Mouse (Mus musculus): ENCODE measurements around the gene Wdr34. TPM values are rescaled to one million over a fixed set of nuclear protein-coding genes. Genes with fewer than 3 reads are reported as not detected.
A peak's percentile ranks its signal among the peaks of the same experiment; 100 is the strongest.

Wdr34 gene
- polyA plus RNA-seq (2021; fragmentation: Nextera tagmentation): 39.2 and 40.9 TPM in 2 replicates
- long read RNA-seq, experiment 1, transcript Wdr34-201 (9 exons, 1,814 nt): major isoform, 78 of 91 reads
- long read RNA-seq, experiment 1, partial matches to known transcripts: 4 of 91 reads
- long read RNA-seq, experiment 1, other reads (novel, unspliced or antisense): 9 of 91 reads
- long read RNA-seq, experiment 2, transcript Wdr34-201 (9 exons, 1,814 nt): major isoform, 184 of 203 reads
- long read RNA-seq, experiment 2, partial matches to known transcripts: 4 of 203 reads
- long read RNA-seq, experiment 2, other reads (novel, unspliced or antisense): 15 of 203 reads

DNA sequence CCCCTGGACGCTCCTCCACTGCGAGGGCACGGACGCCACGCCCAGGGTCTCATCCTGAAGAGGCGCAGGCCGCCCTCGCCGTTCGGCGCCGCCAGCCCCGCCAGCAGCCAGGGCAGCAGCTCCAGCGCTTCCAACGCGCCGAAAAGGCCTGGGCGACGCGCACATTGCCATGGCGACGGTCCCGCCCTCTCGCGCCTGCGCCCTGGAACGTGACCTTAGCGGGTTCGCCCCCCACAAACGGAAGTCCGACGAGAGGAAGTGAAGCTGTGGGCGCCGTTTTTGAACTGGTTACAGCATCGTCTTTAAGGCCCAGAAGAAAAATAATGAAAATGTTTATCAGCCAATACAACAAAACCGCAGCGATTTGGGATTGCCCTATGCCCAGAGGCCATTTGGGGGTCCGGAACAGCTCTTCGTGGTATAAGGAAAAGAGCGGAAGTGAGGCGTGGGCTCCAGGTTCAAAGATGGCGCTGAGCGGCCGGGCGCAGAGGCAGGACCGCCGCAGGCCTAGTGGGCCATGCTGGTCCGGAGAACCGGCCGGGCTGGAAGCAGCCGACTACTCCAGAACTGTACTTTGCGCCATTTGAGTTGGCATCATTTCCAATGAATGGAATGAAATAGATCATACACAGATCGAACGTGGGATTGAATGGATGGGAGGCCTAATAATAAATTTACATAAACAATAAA lies at the start of gene Wdr34:
Gene Wdr34, minus strand, starts transcription at position 183 of the 690 bp plus-strand sequence.

GRCm38 (mm10) chr2:30093471-30094207 lies 45.0 kb upstream of the Wdr34 start, which contains the start of gene Zdhhc12:
Gene Zdhhc12 (minus strand): TSS chr2:30093648.

DNA sequence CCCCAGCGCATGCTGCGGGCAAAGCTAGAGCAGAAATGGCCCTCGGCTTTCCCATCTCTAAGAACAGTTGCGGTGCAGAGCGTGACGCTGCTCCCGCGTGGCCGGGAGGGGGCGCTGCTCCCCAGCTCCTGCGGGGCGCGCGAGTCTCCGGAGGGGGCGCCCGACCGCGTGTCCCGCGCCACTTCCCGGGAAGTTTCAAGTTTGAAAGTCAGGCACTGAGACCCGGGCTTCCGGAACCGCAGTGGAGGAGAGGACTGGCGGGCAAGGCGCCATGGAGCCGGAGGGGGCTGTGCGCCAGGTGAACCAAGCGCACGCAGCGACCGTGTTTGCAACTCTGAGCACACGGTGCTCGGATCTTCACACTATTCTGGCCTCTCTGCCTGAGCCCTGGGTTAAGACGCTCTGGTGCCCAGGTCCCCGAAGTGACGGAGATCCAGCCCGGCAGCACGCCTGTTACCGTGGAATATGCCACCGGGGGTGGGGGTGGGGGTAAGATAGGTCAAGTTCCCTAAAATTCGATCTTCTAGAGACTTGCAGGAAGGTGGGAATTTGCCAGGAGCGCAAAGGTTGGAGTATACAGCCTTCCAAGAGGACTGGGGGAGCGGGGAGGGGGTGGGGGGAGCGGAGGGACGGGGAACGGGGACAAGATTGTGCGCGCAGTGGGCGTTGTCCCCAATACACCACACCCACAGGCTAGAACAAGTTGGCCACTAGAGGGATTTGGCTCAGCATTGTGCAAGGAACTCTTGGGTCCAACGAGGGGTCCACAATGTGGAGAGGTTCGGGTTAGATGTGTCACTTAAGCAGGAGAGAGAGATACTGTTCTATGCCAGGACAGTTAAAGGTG lies 29.0 kb upstream of the Wdr34 start, which contains the start of gene Pkn3:
Gene Pkn3, plus strand, starts transcription at position 183 of the 847 bp plus-strand sequence.

DNA sequence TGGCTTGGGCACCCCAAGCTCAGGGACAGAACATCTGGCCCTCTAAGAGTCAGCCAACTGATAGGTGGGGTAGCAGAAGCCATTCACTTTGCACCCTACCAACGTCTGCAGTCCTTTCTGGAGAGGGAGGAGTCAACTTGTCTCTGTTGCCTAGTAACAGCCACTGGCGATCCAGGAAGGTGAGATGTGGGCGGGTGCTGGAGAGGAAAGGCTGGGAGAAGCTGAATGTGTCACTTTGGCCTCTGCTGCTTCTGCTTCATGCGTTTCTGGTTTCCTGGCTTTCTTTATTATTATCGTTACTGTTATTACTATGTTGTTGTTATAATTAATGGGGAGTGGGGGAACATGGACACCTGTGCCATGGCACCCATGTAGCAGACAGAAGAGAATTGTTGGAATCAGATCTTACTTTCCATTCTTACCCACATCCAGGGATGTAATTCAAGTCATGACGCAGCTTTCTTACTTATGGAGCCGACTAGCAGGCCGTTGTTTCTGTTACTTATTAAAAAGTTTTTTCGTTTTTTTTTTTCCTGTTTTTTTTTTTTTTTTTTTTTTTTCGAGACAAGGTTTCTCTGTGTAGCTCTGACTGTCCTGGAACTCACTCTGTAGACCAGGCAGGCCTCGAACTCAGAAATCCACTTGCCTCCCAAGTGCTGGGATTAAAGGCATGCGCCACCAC lies 8.7 kb upstream of the Wdr34 start, which contains the start of gene Set:
Gene Set, plus strand, starts transcription at position 156 of the 682 bp plus-strand sequence.

Small RNAs within 50 kb of the gene (microRNA-seq; reads per million reads assigned to microRNA genes)
- 2.6 reads per million, percentile 6 among the genes with 10 or more reads in this experiment for gene Mir6997

Other genes starting within 250 kb of the Wdr34 start
- gene Slc27a4, start 246.2 kb downstream of the Wdr34 start, polyA plus RNA-seq (2021; fragmentation: Nextera tagmentation): 13.8 and 14.8 TPM in 2 replicates
- gene Urm1, start 228.8 kb downstream of the Wdr34 start, polyA plus RNA-seq (2021; fragmentation: Nextera tagmentation): 1.6 and 3.3 TPM in 2 replicates
- 3.3 and 3.5 TPM in 2 replicates for gene Cercam, start 179.7 kb downstream of the Wdr34 start, polyA plus RNA-seq (2021; fragmentation: Nextera tagmentation)
- 20.4 and 21.1 TPM in 2 replicates for gene Odf2, start 159.7 kb downstream of the Wdr34 start, polyA plus RNA-seq (2021; fragmentation: Nextera tagmentation)
- 30.3 and 35.1 TPM in 2 replicates for gene Gle1, start 113.5 kb downstream of the Wdr34 start, polyA plus RNA-seq (2021; fragmentation: Nextera tagmentation)
- 177 and 197 TPM in 2 replicates for gene Sptan1, start 83.3 kb downstream of the Wdr34 start, polyA plus RNA-seq (2021; fragmentation: Nextera tagmentation)
- gene Set, start 8.5 kb upstream of the Wdr34 start, polyA plus RNA-seq (2021; fragmentation: Nextera tagmentation): 164 and 217 TPM in 2 replicates
- 0.34 and 0.40 TPM in 2 replicates for gene Pkn3, start 28.8 kb upstream of the Wdr34 start, polyA plus RNA-seq (2021; fragmentation: Nextera tagmentation)
- 22.1 and 28.3 TPM in 2 replicates for gene Zdhhc12, start 44.8 kb upstream of the Wdr34 start, polyA plus RNA-seq (2021; fragmentation: Nextera tagmentation)
- gene Zer1, start 75.7 kb upstream of the Wdr34 start, polyA plus RNA-seq (2021; fragmentation: Nextera tagmentation): 13.4 and 14.0 TPM in 2 replicates
- gene Tbc1d13, start 84.9 kb upstream of the Wdr34 start, polyA plus RNA-seq (2021; fragmentation: Nextera tagmentation): 19.4 and 23.7 TPM in 2 replicates
- gene Endog, start 122.6 kb upstream of the Wdr34 start, polyA plus RNA-seq (2021; fragmentation: Nextera tagmentation): 28.5 and 35.1 TPM in 2 replicates
- 29.8 and 30.8 TPM in 2 replicates for gene Spout1, start 129.6 kb upstream of the Wdr34 start, polyA plus RNA-seq (2021; fragmentation: Nextera tagmentation)
- gene Kyat1, start 157.0 kb upstream of the Wdr34 start, polyA plus RNA-seq (2021; fragmentation: Nextera tagmentation): 8.4 and 9.9 TPM in 2 replicates
- 31.1 and 48.4 TPM in 2 replicates for gene Lrrc8a, start 188.8 kb upstream of the Wdr34 start, polyA plus RNA-seq (2021; fragmentation: Nextera tagmentation)
- gene Gm28035, start 191.7 kb upstream of the Wdr34 start, polyA plus RNA-seq (2021; fragmentation: Nextera tagmentation): 0.04 TPM in 1 of 2 replicates, not detected in the other
- gene Phyhd1, start 217.3 kb upstream of the Wdr34 start, polyA plus RNA-seq (2021; fragmentation: Nextera tagmentation): 16.4 and 17.1 TPM in 2 replicates
- not detected in 2 replicates for gene Gm28038, start 232.2 kb upstream of the Wdr34 start, polyA plus RNA-seq (2021; fragmentation: Nextera tagmentation)
- gene Dolk, start 237.5 kb upstream of the Wdr34 start, polyA plus RNA-seq (2021; fragmentation: Nextera tagmentation): 29.1 and 29.6 TPM in 2 replicates
- 7.1 and 10.8 TPM in 2 replicates for gene Nup188, start 237.5 kb upstream of the Wdr34 start, polyA plus RNA-seq (2021; fragmentation: Nextera tagmentation)

Data from layer of hippocampus, adult 6 months (tissue).